Mouse (Mus musculus) heart, postnatal 25 days (tissue): ENCODE results near the gene Gm20388. TPM values are rescaled to one million over a fixed set of nuclear protein-coding genes. Genes with fewer than 3 reads are reported as not detected.

Source experiments
- DNase-seq: peaks from one replicate; pipeline ENCODE4 v3.0.0; 2022; ENCODE audit warnings: low spot score
- intact Hi-C: fragments of 180-260 bp; cut with DNase I; formaldehyde crosslinking; loops from one replicate; pipeline ENCODE4 v1.15.1; 2025
- total RNA-seq, 2 experiments: library from RNA; stranded (reverse); gene quantifications; 2 replicates each; pipeline ENCODE4 v1.2.3; 2021

Gene Gm20388
- total RNA-seq, 2 experiments from 2014 or later, result 2.7 TPM; not detected in 1

GRCm38 (mm10) chr8:122217456-122218177, 2307.0 kb downstream of the Gm20388 start:
- intact Hi-C loops, result no loop called here
- no peak for DNase-seq

- DNase-seq, result no peak
- intact Hi-C loops, result no loop called here
Measured at GRCm38 (mm10) chr8:122223976-122224649, 2313.5 kb downstream of the Gm20388 start.

GRCm38 (mm10) chr8:122224650-122225022, 2314.0 kb downstream of the Gm20388 start:
- intact Hi-C loops, result no loop called here
- DNase-seq, result no peak

GRCm38 (mm10) chr8:122225446-122225845, 2314.8 kb downstream of the Gm20388 start:
- intact Hi-C loops, result no loop called here
- no peak for DNase-seq

GRCm38 (mm10) chr8:122227345-122227744, 2316.7 kb downstream of the Gm20388 start:
- intact Hi-C loops, result no loop called here
- no peak for DNase-seq

GRCm38 (mm10) chr8:122228792-122229575, 2318.3 kb downstream of the Gm20388 start:
- no peak for DNase-seq
- intact Hi-C loops, result no loop called here

GRCm38 (mm10) chr8:122229819-122230711, 2319.4 kb downstream of the Gm20388 start:
- DNase-seq, result no peak
- intact Hi-C loops, result loop anchor here (1.0 kb wide), 1 partner anchor 67 kb away; no protein-coding TSS in a partner anchor

- no peak for DNase-seq
- intact Hi-C loops, result loop anchor here (1.0 kb wide), 1 partner anchor 68 kb away; no protein-coding TSS in a partner anchor
Measured at GRCm38 (mm10) chr8:122230712-122231337, 2320.2 kb downstream of the Gm20388 start.

- intact Hi-C loops, result no loop called here
- DNase-seq, result peak; percentile 55
Measured at GRCm38 (mm10) chr8:122234055-122234454, 2323.4 kb downstream of the Gm20388 start.

- DNase-seq, result no peak
Measured at GRCm38 (mm10) chr8:122236521-122236920, 2325.9 kb downstream of the Gm20388 start.

GRCm38 (mm10) chr8:122238225-122238624, 2327.6 kb downstream of the Gm20388 start:
- intact Hi-C loops, result no loop called here
- no peak for DNase-seq

More at GRCm38 (mm10) chr8:122236521-122236920, 2325.9 kb downstream of the Gm20388 start:
- intact Hi-C loops, result no loop called here

- DNase-seq, result no peak
- intact Hi-C loops, result no loop called here
Measured at GRCm38 (mm10) chr8:122238731-122239130, 2328.1 kb downstream of the Gm20388 start.

- intact Hi-C loops, result no loop called here
- no peak for DNase-seq
Measured at GRCm38 (mm10) chr8:122240241-122241026, 2329.8 kb downstream of the Gm20388 start.

- no peak for DNase-seq
- intact Hi-C loops, result no loop called here
Measured at GRCm38 (mm10) chr8:122243310-122243709, 2332.7 kb downstream of the Gm20388 start.

- intact Hi-C loops, result no loop called here
- no peak for DNase-seq
Measured at GRCm38 (mm10) chr8:122245161-122245560, 2334.5 kb downstream of the Gm20388 start.

- DNase-seq, result no peak
- intact Hi-C loops, result no loop called here
Measured at GRCm38 (mm10) chr8:122246257-122247211, 2335.9 kb downstream of the Gm20388 start.

- DNase-seq, result no peak
- intact Hi-C loops, result no loop called here
Measured at GRCm38 (mm10) chr8:122251739-122252138, 2341.1 kb downstream of the Gm20388 start.
